Mouse (Mus musculus) midbrain, embryonic 16.5 days (tissue): ENCODE measurements around the gene Ntn5. TPM values are rescaled to one million over a fixed set of nuclear protein-coding genes. Genes with fewer than 3 reads are reported as not detected.
A peak's percentile ranks its signal among the peaks of the same experiment; 100 is the strongest.

ENCODE experiments used
- ATAC-seq: fragments of 200-750 bp; cut with Nextera tagmentation; 2 replicates; pipeline ENCODE4 v1.8.0; 2017; ENCODE audit warnings: moderate TSS enrichment
- H3K27ac ChIP-seq: fragments of 300-500 bp; sonication (generic); 2 replicates; pipeline ENCODE4 v1.5.1; 2014; ENCODE audit warnings: mild to moderate bottlenecking, low read length, mixed read lengths
- H3K27me3 ChIP-seq: fragments of 300-500 bp; sonication (generic); 2 replicates; pipeline ENCODE4 v1.6.1; 2014; ENCODE audit warnings: low read depth, low read length, mixed read lengths; ENCODE audit not compliant: control insufficient read depth, insufficient read depth
- H3K36me3 ChIP-seq: fragments of 300-500 bp; sonication (generic); 2 replicates; pipeline ENCODE4 v1.6.1; 2014; ENCODE audit warnings: mild to moderate bottlenecking, low read length, moderate library complexity, mixed read lengths; ENCODE audit not compliant: control insufficient read depth, insufficient read depth
- H3K4me1 ChIP-seq: fragments of 300-500 bp; sonication (generic); 2 replicates; pipeline ENCODE4 v1.6.1; 2014; ENCODE audit warnings: mild to moderate bottlenecking, low read length, mixed read lengths; ENCODE audit not compliant: control insufficient read depth, insufficient read depth
- H3K4me2 ChIP-seq: fragments of 300-500 bp; sonication (generic); 2 replicates; pipeline ENCODE4 v1.6.1; 2014; ENCODE audit warnings: mild to moderate bottlenecking, low read length, mixed read lengths
- H3K4me3 ChIP-seq: fragments of 300-500 bp; sonication (generic); 2 replicates; pipeline ENCODE4 v1.5.1; 2014; ENCODE audit warnings: low read depth, mild to moderate bottlenecking, low read length, moderate library complexity, mixed read lengths
- H3K9ac ChIP-seq: fragments of 300-500 bp; sonication (generic); 2 replicates; pipeline ENCODE4 v1.6.1; 2014; ENCODE audit warnings: low read depth, low read length, mixed read lengths
- H3K9me3 ChIP-seq: fragments of 300-500 bp; sonication (generic); replicated peaks from 2 replicates; pipeline ENCODE4 v1.6.1; 2014; ENCODE audit warnings: mild to moderate bottlenecking, low read length, mixed read lengths; ENCODE audit not compliant: control insufficient read depth, poor library complexity, severe bottlenecking
- WGBS: fragments of 180-500 bp; shearing (Covaris S2); extraction: QIAGEN DNeasy Blood & Tissue Kit; methylation state at CpG from one replicate; pipeline ENCODE4 v1.1.7; 2014; 5-methylcytosine and 5-hydroxymethylcytosine counted together
- polyA plus RNA-seq: library from polyadenylated mRNA; unstranded; fragments of >200 nt; fragmentation: Nextera tagmentation; extraction: Ambion mirVana; gene quantifications from 2 replicates; pipeline ENCODE4 v1.2.1, GENCODE M21; 2015

The Ntn5 gene
- polyA plus RNA-seq = 0.23 and 0.71 TPM in 2 replicates

GRCm38 (mm10) chr7:45683396-45684050, at the start of gene Ntn5:
Gene Ntn5, plus strand, starts transcription at chr7:45684022.
- Histone ChIP-seq H3K36me3 (no peaks in the 10 kb centered on the region), H3K4me3 (no peak within 1 kb of the TSS), H3K9ac (no peak within 1 kb of the TSS), H3K4me2 (no peak within 1 kb of the TSS), H3K27me3 (no peaks in the 10 kb centered on the region), H3K9me3 (no peaks in the 10 kb centered on the region), H3K4me1 (peaks cover 3% of the 10 kb centered on the region; the same call in 1 of the 2 replicates), H3K27ac (no peak within 1 kb of the TSS)
- WGBS = 79% methylated on average over 7 of the region's 7 CpGs
- ATAC-seq = no peak

- no peaks in the 10 kb centered on the region for H3K9me3 ChIP-seq
- H3K4me2 ChIP-seq = no peak overlapping the region
- no peak overlapping the region for H3K9ac ChIP-seq
- peaks cover 13% of the 10 kb centered on the region for H3K36me3 ChIP-seq
- WGBS = 87% methylated on average over 11 of the region's 11 CpGs
- no peak overlapping the region for H3K4me3 ChIP-seq
- no peak for ATAC-seq
- H3K27ac ChIP-seq = no peak overlapping the region
- H3K27me3 ChIP-seq = peaks cover 2% of the 10 kb centered on the region
- H3K4me1 ChIP-seq = peaks cover 8% of the 10 kb centered on the region
These were observed 48.7 kb upstream of the Ntn5 start for GRCm38 (mm10) chr7:45634946-45635681.

GRCm38 (mm10) chr7:45635711-45636688, 47.8 kb upstream of the Ntn5 start:
- Histone ChIP-seq H3K27ac (no peak overlapping the region), H3K4me1 (peaks cover 8% of the 10 kb centered on the region), H3K9me3 (no peaks in the 10 kb centered on the region), H3K9ac (no peak overlapping the region), H3K27me3 (peaks cover 2% of the 10 kb centered on the region), H3K4me2 (no peak overlapping the region), H3K36me3 (peaks cover 13% of the 10 kb centered on the region), H3K4me3 (no peak overlapping the region)
- 84% methylated on average over 15 of the region's 15 CpGs for WGBS
- ATAC-seq = no peak

- no peaks in the 10 kb centered on the region for H3K27me3 ChIP-seq
- no peak overlapping the region for H3K4me2 ChIP-seq
- H3K4me1 ChIP-seq = peaks cover 11% of the 10 kb centered on the region
- no peak overlapping the region for H3K27ac ChIP-seq
- no peaks in the 10 kb centered on the region for H3K9me3 ChIP-seq
- no peak overlapping the region for H3K4me3 ChIP-seq
- peaks cover 13% of the 10 kb centered on the region for H3K36me3 ChIP-seq
- WGBS = 98% methylated on average over 6 of the region's 6 CpGs
- ATAC-seq = no peak
- H3K9ac ChIP-seq = no peak overlapping the region
These were observed 46.1 kb upstream of the Ntn5 start for GRCm38 (mm10) chr7:45637710-45638109.

GRCm38 (mm10) chr7:45638623-45639401, 45.0 kb upstream of the Ntn5 start:
- Histone ChIP-seq H3K4me3 (peak overlapping the region; percentile 37), H3K4me1 (peaks cover 14% of the 10 kb centered on the region), H3K9ac (peak overlapping the region; percentile 27; the same call in 1 of the 2 replicates), H3K27ac (0 out of 2 replicates have a peak overlapping the region, but pooled peaks have one; percentile 50), H3K9me3 (no peaks in the 10 kb centered on the region), H3K36me3 (peaks cover 13% of the 10 kb centered on the region), H3K27me3 (no peaks in the 10 kb centered on the region), H3K4me2 (peak overlapping the region; percentile 53)
- 16% methylated on average over 29 of the region's 29 CpGs for WGBS
- peak; percentile 89 for ATAC-seq

- 20% methylated on average over 19 of the region's 19 CpGs for WGBS
- Histone ChIP-seq H3K27me3 (no peaks in the 10 kb centered on the region), H3K36me3 (peaks cover 13% of the 10 kb centered on the region), H3K27ac (no peak within 1 kb of the TSS), H3K9ac (no peak within 1 kb of the TSS; the same call in 1 of the 2 replicates), H3K9me3 (no peaks in the 10 kb centered on the region), H3K4me2 (no peak within 1 kb of the TSS; the same call in 1 of the 2 replicates), H3K4me3 (peak within 1 kb of the TSS; percentile 37; the same call in 1 of the 2 replicates), H3K4me1 (peaks cover 17% of the 10 kb centered on the region)
- ATAC-seq = no peak
These were observed 44.2 kb upstream of the Ntn5 start, which contains the start of gene Mamstr for GRCm38 (mm10) chr7:45639561-45640027. Gene Mamstr, plus strand, starts transcription at chr7:45639977.

GRCm38 (mm10) chr7:45640191-45640957, 43.4 kb upstream of the Ntn5 start:
- Histone ChIP-seq H3K4me2 (no peak overlapping the region), H3K36me3 (peaks cover 12% of the 10 kb centered on the region), H3K27ac (no peak overlapping the region), H3K9me3 (no peaks in the 10 kb centered on the region), H3K27me3 (no peaks in the 10 kb centered on the region), H3K4me3 (no peak overlapping the region), H3K4me1 (peaks cover 22% of the 10 kb centered on the region), H3K9ac (no peak overlapping the region)
- WGBS = 74% methylated on average over 19 of the region's 19 CpGs
- ATAC-seq = no peak
